Mouse (Mus musculus) kidney, adult 2 months (tissue): ENCODE measurements around the gene Stx8.

Source experiments
- CTCF ChIP-seq: fragments of 200-500 bp; conservative IDR thresholded peaks from 2 replicates; pipeline ENCODE4 v1.5.1; 2011; ENCODE audit warnings: low read depth, mild to moderate bottlenecking, control low read depth, low read length, moderate library complexity, mixed read lengths; ENCODE audit not compliant: insufficient read depth, insufficient read length
- POLR2A ChIP-seq: fragments of 200-500 bp; IDR thresholded peaks from one replicate; pipeline ENCODE4 v1.6.1; 2011; ENCODE audit warnings: low read depth, low read length, control low read depth

GRCm38 (mm10) chr11:68058466-68059201 lies 92.6 kb downstream of the Stx8 start:
- TF ChIP-seq CTCF (no peak), POLR2A (no peak)
